ENCODE assay signal across 20 mouse cellular contexts in genomic region chr1:96347231-96347630, GRCm38 (mm10).
A peak's percentile ranks its signal among the peaks of the same experiment; 100 is the strongest.
DNase-seq lines count a peak whose midpoint lies in the region; ATAC-seq and TF ChIP-seq lines count a peak whose summit lies in the region.
"Had no signal": no experiment of that assay in that cellular context is flagged by ENCODE, and none has a peak within 500 bp of the region (broad histone marks: within the 10 kb centered on the region; RNA-seq: fewer than 3 reads in every experiment).

No protein-coding gene starts in this region.

- H3K36me3 ChIP-seq in forebrain, embryonic 12.5 days (replicated peaks), result no peaks in the 10 kb centered on the region
- H3K36me3 ChIP-seq in forebrain, embryonic 10.5 days (replicated peaks), result no peaks in the 10 kb centered on the region
- no peaks in the 10 kb centered on the region for H3K36me3 ChIP-seq in forebrain, embryonic 13.5 days (ENCODE audit: poor library complexity, severe bottlenecking)
- H3K36me3 ChIP-seq in forebrain, embryonic 15.5 days, result no peaks in the 10 kb centered on the region
- H3K36me3 ChIP-seq in liver, embryonic 12.5 days, result no peaks in the 10 kb centered on the region
- H3K36me3 ChIP-seq: embryonic facial prominence, embryonic 10.5 days; embryonic facial prominence, embryonic 12.5 days had no signal

- H3K4me2 ChIP-seq in forebrain, embryonic 12.5 days, result no peak overlapping the region
- peak overlapping the region; percentile 32; the same call in 1 of the 2 replicates for H3K4me2 ChIP-seq in forebrain, embryonic 13.5 days
- no peak overlapping the region for H3K4me2 ChIP-seq in forebrain, embryonic 15.5 days (replicated peaks)
- H3K4me2 ChIP-seq in liver, embryonic 12.5 days, result no peak overlapping the region
- H3K4me2 ChIP-seq: embryonic facial prominence, embryonic 12.5 days had no signal

- H3K27me3 ChIP-seq in forebrain, embryonic 12.5 days, result no peaks in the 10 kb centered on the region
- no peaks in the 10 kb centered on the region for H3K27me3 ChIP-seq in forebrain, embryonic 10.5 days (ENCODE audit: poor library complexity, severe bottlenecking)
- H3K27me3 ChIP-seq in forebrain, embryonic 13.5 days, result no peaks in the 10 kb centered on the region
- no peaks in the 10 kb centered on the region for H3K27me3 ChIP-seq in forebrain, embryonic 15.5 days
- H3K27me3 ChIP-seq in liver, embryonic 12.5 days (replicated peaks), result no peaks in the 10 kb centered on the region
- H3K27me3 ChIP-seq: embryonic facial prominence, embryonic 12.5 days had no signal

- H3K27ac ChIP-seq in forebrain, embryonic 12.5 days, result 0 out of 2 replicates have a peak overlapping the region, but pooled peaks have one; percentile 26
- no peak overlapping the region for H3K27ac ChIP-seq in forebrain, embryonic 10.5 days
- H3K27ac ChIP-seq in forebrain, embryonic 13.5 days, result peak overlapping the region; percentile 57; the same call in 1 of the 2 replicates
- H3K27ac ChIP-seq in forebrain, embryonic 15.5 days (replicated peaks), result peak overlapping the region; percentile 57; the same call in 1 of the 2 replicates
- no peak overlapping the region for H3K27ac ChIP-seq in liver, embryonic 12.5 days
- H3K27ac ChIP-seq: embryonic facial prominence, embryonic 10.5 days; embryonic facial prominence, embryonic 12.5 days had no signal

- H3K4me3 ChIP-seq in forebrain, embryonic 12.5 days (replicated peaks), result no peak overlapping the region
- no peak overlapping the region for H3K4me3 ChIP-seq in forebrain, embryonic 10.5 days
- no peak overlapping the region for H3K4me3 ChIP-seq in forebrain, embryonic 13.5 days
- H3K4me3 ChIP-seq in forebrain, embryonic 15.5 days, result no peak overlapping the region
- H3K4me3 ChIP-seq in liver, embryonic 12.5 days, result no peak overlapping the region
- H3K4me3 ChIP-seq: embryonic facial prominence, embryonic 10.5 days; embryonic facial prominence, embryonic 12.5 days had no signal

- no peaks in the 10 kb centered on the region for H3K9me3 ChIP-seq in forebrain, embryonic 12.5 days
- no peaks in the 10 kb centered on the region for H3K9me3 ChIP-seq in forebrain, embryonic 10.5 days
- no peaks in the 10 kb centered on the region for H3K9me3 ChIP-seq in forebrain, embryonic 13.5 days (replicated peaks)
- H3K9me3 ChIP-seq in forebrain, embryonic 15.5 days, result no peaks in the 10 kb centered on the region
- H3K9me3 ChIP-seq in liver, embryonic 12.5 days (replicated peaks), result no peaks in the 10 kb centered on the region
- H3K9me3 ChIP-seq: embryonic facial prominence, embryonic 10.5 days; embryonic facial prominence, embryonic 12.5 days had no signal

- 0 out of 2 replicates have a peak, but pooled peaks have one; percentile 34 for ATAC-seq in forebrain, embryonic 12.5 days (ENCODE audit: low FRiP score)
- ATAC-seq in forebrain, embryonic 13.5 days, result peak; percentile 50
- ATAC-seq in forebrain, embryonic 15.5 days (replicated peaks), result no peak
- ATAC-seq in liver, embryonic 12.5 days, result no peak

- H3K4me1 ChIP-seq in forebrain, embryonic 12.5 days, result peaks cover 4% of the 10 kb centered on the region
- H3K4me1 ChIP-seq in forebrain, embryonic 10.5 days, result peaks cover 7% of the 10 kb centered on the region
- H3K4me1 ChIP-seq in forebrain, embryonic 13.5 days, result peaks cover 5% of the 10 kb centered on the region
- peaks cover 9% of the 10 kb centered on the region for H3K4me1 ChIP-seq in forebrain, embryonic 15.5 days
- no peaks in the 10 kb centered on the region for H3K4me1 ChIP-seq in liver, embryonic 12.5 days
- H3K4me1 ChIP-seq: embryonic facial prominence, embryonic 10.5 days; embryonic facial prominence, embryonic 12.5 days had no signal

- H3K9ac ChIP-seq in forebrain, embryonic 12.5 days, result no peak overlapping the region
- H3K9ac ChIP-seq in forebrain, embryonic 13.5 days, result no peak overlapping the region
- no peak overlapping the region for H3K9ac ChIP-seq in forebrain, embryonic 15.5 days (replicated peaks)
- no peak overlapping the region for H3K9ac ChIP-seq in liver, embryonic 12.5 days
- H3K9ac ChIP-seq: embryonic facial prominence, embryonic 12.5 days had no signal

- 13% methylated on average over 1 of the region's 1 CpGs for WGBS in forebrain, embryonic 12.5 days
- WGBS in forebrain, embryonic 10.5 days, result 39% methylated on average over 1 of the region's 1 CpGs
- WGBS in forebrain, embryonic 13.5 days, result 12% methylated on average over 1 of the region's 1 CpGs
- WGBS in forebrain, embryonic 15.5 days, result 4% methylated on average over 1 of the region's 1 CpGs
- WGBS in liver, embryonic 12.5 days (ENCODE audit: insufficient replicate concordance), result 20% methylated on average over 1 of the region's 1 CpGs

- TF ChIP-seq CTCF in brain, embryonic 14.5 days (IDR thresholded peaks at IDR 0.05; ENCODE audit: borderline replicate concordance, extremely low read depth, insufficient read depth, insufficient read length), result no peak

- no peak for TF ChIP-seq POLR2A in brain, embryonic 14.5 days (IDR thresholded peaks at IDR 0.05; ENCODE audit: borderline replicate concordance, extremely low read depth, insufficient read depth, insufficient read length, poor library complexity, severe bottlenecking)

- DNase-seq in forebrain, embryonic 10.5 days (ENCODE audit: extremely low spot score, low spot score), result no peak
- DNase-seq in brain, embryonic 14.5 days (ENCODE audit: low read depth), result peak; percentile 79
- DNase-seq in embryo, embryonic 9.5 days (ENCODE audit: extremely low spot score), result no peak
- DNase-seq in adrenal gland, postnatal 25 days, result no peak
- DNase-seq: adrenal gland, adult 2 months; adrenal gland, postnatal 10 days; adrenal gland, postnatal 36 days; cerebellum, adult 11 months; cerebellum, adult 18-20 months; cerebellum, adult 8-10 months; cerebellum, adult 9-11 months; cerebellum, postnatal 14 days; cerebellum, postnatal 36 days; embryo, embryonic 11 days had no signal

Comparison
In these comparisons a context has a peak if more than half of its experiments do, and no peak if none do; other contexts are left out.
1. ATAC-seq: peak in forebrain, embryonic 12.5 days (single experiment) and forebrain, embryonic 13.5 days (single experiment); none in forebrain, embryonic 15.5 days (single experiment) and liver, embryonic 12.5 days (single experiment).
2. H3K27ac ChIP-seq: peak in forebrain, embryonic 12.5 days (single experiment), forebrain, embryonic 13.5 days (single experiment) and forebrain, embryonic 15.5 days (single experiment); none in forebrain, embryonic 10.5 days (single experiment) and liver, embryonic 12.5 days (single experiment).